Mouse (Mus musculus) erythroblast, adult 5-6 weeks (primary cell): ENCODE results near the gene Defa28. TPM values are rescaled to one million over a fixed set of nuclear protein-coding genes. Genes with fewer than 3 reads are reported as not detected.
"Not testable (repeated sequence)": the region's sequence is repeated elsewhere in the genome, so short reads cannot be mapped to it uniquely, and the experiment has no call there.

ENCODE experiments used
- ATAC-seq: replicated peaks from 2 replicates; pipeline ENCODE4 v1.8.0; 2016; ENCODE audit warnings: moderate number of reproducible peaks, mild to moderate bottlenecking, moderate TSS enrichment, inconsistent platforms; ENCODE audit not compliant: poor library complexity, low FRiP score, severe bottlenecking
- total RNA-seq, 2 experiments: library from RNA; stranded (forward) in 1 of 2; stranded (reverse) in 1 of 2; fragments of 150-400 nt in 1 of 2; fragments of 200-764, 138-1000 nt in 1 of 2; gene quantifications; 2 replicates each; pipeline versions ENCODE4 v1.2.3 to v1.2.4; 2015 to 2017; ENCODE audit warnings: low replicate concordance in 2 of 2

Defa28 gene
- not detected in 2 replicates for total RNA-seq (2015; ENCODE audit: low replicate concordance)
- total RNA-seq (2017; ENCODE audit: low replicate concordance): not detected in 2 replicates

- ATAC-seq: not testable (repeated sequence)
These were observed at the start of gene Defa28 for GRCm38 (mm10) chr8:21582706-21583105. Gene Defa28 (plus strand): TSS chr8:21583006.

- ATAC-seq: not testable (repeated sequence)
These were observed 17.7 kb upstream of the Defa28 start, which contains the start of gene Defa37 for GRCm38 (mm10) chr8:21565086-21565485. Gene Defa37 (plus strand): TSS chr8:21565386.

GRCm38 (mm10) chr8:21594408-21594807, 11.6 kb downstream of the Defa28 start, which contains the start of gene Gm7861:
Gene Gm7861 (minus strand): TSS chr8:21594508.
- ATAC-seq: not testable (repeated sequence)

GRCm38 (mm10) chr8:21617883-21618282, 35.1 kb downstream of the Defa28 start, which contains the start of gene Defa26:
Gene Defa26 (plus strand): TSS chr8:21618183.
- ATAC-seq: not testable (repeated sequence)

Other genes starting within 250 kb of the Defa28 start
- gene Defa2, start 204.5 kb upstream of the Defa28 start, total RNA-seq (2015; ENCODE audit: low replicate concordance): not detected in 2 replicates
- not detected in 2 replicates for gene Defa2, start 204.5 kb upstream of the Defa28 start, total RNA-seq (2017; ENCODE audit: low replicate concordance)
- gene Defa33, start 191.2 kb upstream of the Defa28 start, total RNA-seq (2015; ENCODE audit: low replicate concordance): not detected in 2 replicates
- gene Defa33, start 191.2 kb upstream of the Defa28 start, total RNA-seq (2017; ENCODE audit: low replicate concordance): not detected in 2 replicates
- not detected in 2 replicates for gene Defa36, start 155.6 kb upstream of the Defa28 start, total RNA-seq (2015; ENCODE audit: low replicate concordance)
- gene Defa36, start 155.6 kb upstream of the Defa28 start, total RNA-seq (2017; ENCODE audit: low replicate concordance): not detected in 2 replicates
- not detected in 2 replicates for gene Gm7849, start 126.4 kb upstream of the Defa28 start, total RNA-seq (2015; ENCODE audit: low replicate concordance)
- not detected in 2 replicates for gene Gm7849, start 126.4 kb upstream of the Defa28 start, total RNA-seq (2017; ENCODE audit: low replicate concordance)
- gene Defa20, start 73.7 kb upstream of the Defa28 start, total RNA-seq (2015; ENCODE audit: low replicate concordance): not detected in 2 replicates
- not detected in 2 replicates for gene Defa20, start 73.7 kb upstream of the Defa28 start, total RNA-seq (2017; ENCODE audit: low replicate concordance)
- not detected in 2 replicates for gene Defa32, start 54.0 kb upstream of the Defa28 start, total RNA-seq (2015; ENCODE audit: low replicate concordance)
- gene Defa32, start 54.0 kb upstream of the Defa28 start, total RNA-seq (2017; ENCODE audit: low replicate concordance): not detected in 2 replicates
- not detected in 2 replicates for gene Defa37, start 17.6 kb upstream of the Defa28 start, total RNA-seq (2015; ENCODE audit: low replicate concordance)
- not detected in 2 replicates for gene Defa37, start 17.6 kb upstream of the Defa28 start, total RNA-seq (2017; ENCODE audit: low replicate concordance)
- gene Gm7861, start 11.5 kb downstream of the Defa28 start, total RNA-seq (2015; ENCODE audit: low replicate concordance): not detected in 2 replicates
- not detected in 2 replicates for gene Gm7861, start 11.5 kb downstream of the Defa28 start, total RNA-seq (2017; ENCODE audit: low replicate concordance)
- not detected in 2 replicates for gene Defa26, start 35.2 kb downstream of the Defa28 start, total RNA-seq (2015; ENCODE audit: low replicate concordance)
- gene Defa26, start 35.2 kb downstream of the Defa28 start, total RNA-seq (2017; ENCODE audit: low replicate concordance): not detected in 2 replicates
- not detected in 2 replicates for gene Defa17, start 72.8 kb downstream of the Defa28 start, total RNA-seq (2015; ENCODE audit: low replicate concordance)
- not detected in 2 replicates for gene Defa17, start 72.8 kb downstream of the Defa28 start, total RNA-seq (2017; ENCODE audit: low replicate concordance)
- not detected in 2 replicates for gene Defa34, start 82.8 kb downstream of the Defa28 start, total RNA-seq (2015; ENCODE audit: low replicate concordance)
- gene Defa34, start 82.8 kb downstream of the Defa28 start, total RNA-seq (2017; ENCODE audit: low replicate concordance): not detected in 2 replicates
- not detected in 2 replicates for gene AY761184, start 120.6 kb downstream of the Defa28 start, total RNA-seq (2015; ENCODE audit: low replicate concordance)
- not detected in 2 replicates for gene AY761184, start 120.6 kb downstream of the Defa28 start, total RNA-seq (2017; ENCODE audit: low replicate concordance)
- not detected in 2 replicates for gene Defa24, start 151.5 kb downstream of the Defa28 start, total RNA-seq (2015; ENCODE audit: low replicate concordance)
- not detected in 2 replicates for gene Defa24, start 151.5 kb downstream of the Defa28 start, total RNA-seq (2017; ENCODE audit: low replicate concordance)
- gene Defb50, start 240.5 kb downstream of the Defa28 start, total RNA-seq (2015; ENCODE audit: low replicate concordance): not detected in 2 replicates
- not detected in 2 replicates for gene Defb50, start 240.5 kb downstream of the Defa28 start, total RNA-seq (2017; ENCODE audit: low replicate concordance)